Mouse (Mus musculus) myocyte (in vitro differentiated cells): Measurements from ENCODE around the gene Phf13.

Source experiments
- E2F4 ChIP-seq: IDR thresholded peaks from one replicate; pipeline ENCODE4 v1.6.1; 2011; ENCODE audit warnings: mild to moderate bottlenecking, control low read depth, moderate library complexity; ENCODE audit not compliant: insufficient read depth
- MAX ChIP-seq: IDR thresholded peaks from one replicate; pipeline ENCODE4 v1.6.1; 2011; ENCODE audit warnings: low read depth, mild to moderate bottlenecking, control low read depth
- MYOD1 ChIP-seq, 3 experiments: IDR thresholded peaks; one replicate each; pipeline ENCODE4 v1.6.1; 2011; ENCODE audit warnings: control low read depth in 2 of 3, low read depth in 2 of 3, mild to moderate bottlenecking in 2 of 3, moderate library complexity in 1 of 3; ENCODE audit not compliant: insufficient read length in 2 of 3, control insufficient read depth in 1 of 3
- MYOG ChIP-seq, 3 experiments: IDR thresholded peaks; one replicate each; pipeline ENCODE4 v1.6.1; 2011; ENCODE audit warnings: control low read depth in 2 of 3, low read depth in 2 of 3, mild to moderate bottlenecking in 2 of 3; ENCODE audit not compliant: insufficient read length in 2 of 3, control insufficient read depth in 1 of 3, insufficient read depth in 1 of 3
- POLR2A ChIP-seq: IDR thresholded peaks from one replicate; pipeline ENCODE4 v1.6.1; 2011; ENCODE audit warnings: low read depth, mild to moderate bottlenecking, control low read depth, moderate library complexity; ENCODE audit not compliant: insufficient read length
- POLR2AphosphoS2 ChIP-seq: IDR thresholded peaks from one replicate; pipeline ENCODE4 v1.6.1; 2011; ENCODE audit warnings: low read depth, control low read depth; ENCODE audit not compliant: insufficient read length
- SRF ChIP-seq: IDR thresholded peaks from one replicate; pipeline ENCODE4 v1.6.1; 2011; ENCODE audit warnings: low read depth; ENCODE audit not compliant: control insufficient read depth, insufficient read length
- USF1 ChIP-seq: IDR thresholded peaks from one replicate; pipeline ENCODE4 v1.6.1; 2011; ENCODE audit warnings: low read depth, mild to moderate bottlenecking, control low read depth, moderate library complexity

DNA sequence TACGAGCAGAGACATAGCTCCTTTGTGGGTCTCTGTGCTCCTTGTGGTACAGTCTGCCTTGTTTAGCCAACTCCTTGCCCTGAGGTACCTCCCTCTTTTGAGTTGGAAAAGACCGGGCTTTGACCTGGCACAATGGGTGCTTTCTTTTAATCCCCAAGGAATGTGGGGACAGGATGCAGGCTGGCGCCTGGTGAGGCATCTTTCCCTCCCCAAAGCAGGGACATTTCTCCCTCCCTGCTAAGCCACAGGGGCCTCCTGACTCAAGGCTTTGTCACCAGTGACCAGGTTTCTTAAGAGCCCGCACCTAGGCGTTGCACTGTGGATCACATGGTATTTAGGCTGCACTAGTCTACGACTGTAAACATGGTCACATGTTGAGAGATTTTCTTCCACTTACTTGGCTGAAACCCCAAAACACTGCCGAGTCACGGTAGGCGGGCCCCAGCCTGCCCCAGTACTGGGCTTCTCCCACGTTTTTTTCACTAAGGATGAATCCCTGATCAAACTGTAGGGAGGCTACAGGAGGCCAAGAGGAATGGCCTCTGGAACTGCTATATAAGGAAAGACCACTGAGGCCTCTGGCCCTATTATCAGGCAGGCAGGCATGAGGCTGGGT lies 14.1 kb upstream of the Phf13 start:
- TF ChIP-seq MYOG (IDR thresholded peaks at IDR 0.05; ENCODE audit: control insufficient read depth in 1 of 3, insufficient read depth in 1 of 3, insufficient read length in 2 of 3, low read depth in 2 of 3) (no peak), SRF (peak; percentile 68), POLR2AphosphoS2 (peak; percentile 8), MAX (peak; percentile 86), POLR2A (no peak), MYOD1 (IDR thresholded peaks at IDR 0.05; ENCODE audit: control insufficient read depth in 1 of 3, insufficient read length in 2 of 3, low read depth in 2 of 3) (peak in 1 of 3 experiments; percentile 1), E2F4 (no peak), USF1 (peak; percentile 89)
